Mouse (Mus musculus) neural tube, postnatal 0 days (tissue): ENCODE measurements around the gene Nudt11. TPM values are rescaled to one million over a fixed set of nuclear protein-coding genes. Genes with fewer than 3 reads are reported as not detected.

Source experiments
- microRNA-seq: library from miRNA; unstranded; fragments of <30 nt; microRNA quantifications from one replicate; pipeline ENCODE4, GENCODE M21; 2016
- polyA plus RNA-seq: library from polyadenylated mRNA; unstranded; fragments of >200 nt; fragmentation: Nextera tagmentation; extraction: Ambion mirVana; gene quantifications from 2 replicates; pipeline ENCODE4 v1.2.1, GENCODE M21; 2015

The Nudt11 gene
- 22.2 and 24.8 TPM in 2 replicates for polyA plus RNA-seq

GRCm38 (mm10) chrX:6047066-6047935 lies at the start of gene Nudt11:
Gene Nudt11 (plus strand): TSS chrX:6047453.

GRCm38 (mm10) chrX:6082954-6083680 lies 35.9 kb downstream of the Nudt11 start, which contains the start of gene AU022751:
Gene AU022751 (minus strand): TSS chrX:6083419.

Small RNAs within 50 kb of the gene (microRNA-seq; reads per million reads assigned to microRNA genes)
- gene Gm27360: not detected

Other genes with a start within 250 kb of the Nudt11 start
- gene AU022751, start 36.0 kb downstream of the Nudt11 start, polyA plus RNA-seq: not detected in 2 replicates
- gene Nudt10, start 125.6 kb downstream of the Nudt11 start, polyA plus RNA-seq: 36.6 and 40.3 TPM in 2 replicates